Mouse (Mus musculus) liver, postnatal 0 days (tissue): ENCODE measurements around the gene Msi2.
A peak's percentile ranks its signal among the peaks of the same experiment; 100 is the strongest.

Source experiments
- CTCF ChIP-seq: sonication (generic); IDR thresholded peaks from 2 replicates; pipeline ENCODE4 v1.5.1; 2016; ENCODE audit warnings: antibody characterized with exemption, low read depth
- EP300 ChIP-seq: IDR thresholded peaks from 2 replicates; pipeline ENCODE4 v1.6.1; 2016; ENCODE audit warnings: antibody characterized with exemption, low read depth, mild to moderate bottlenecking

- TF ChIP-seq CTCF (0 out of 2 replicates have a peak, but pooled peaks have one; percentile 4), EP300 (no peak)
Observed at GRCm38 (mm10) chr11:88441871-88442740, 276.2 kb downstream of the Msi2 start.
